Comparison of ENCODE assay signal across 10 mouse cellular contexts in the genomic region with DNA sequence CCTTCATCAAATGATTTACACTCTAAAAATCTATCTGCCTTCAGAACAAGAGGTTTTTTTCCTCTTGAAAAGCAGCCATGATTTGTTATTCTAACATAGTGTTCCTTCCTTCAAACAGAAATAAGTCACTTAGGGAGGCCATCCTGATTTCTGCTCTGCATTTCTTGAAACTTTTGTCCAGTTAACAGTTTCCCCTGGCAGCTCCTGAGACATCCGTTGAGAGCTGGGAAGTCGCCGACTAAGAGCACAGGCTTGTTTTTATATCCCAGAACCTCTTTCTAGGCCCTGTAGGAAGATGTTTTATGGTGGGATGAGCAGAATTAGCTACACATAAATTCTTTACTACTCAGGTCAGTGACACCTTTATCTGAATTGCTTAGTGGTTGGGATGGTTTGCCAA.
A peak's percentile ranks its signal among the peaks of the same experiment; 100 is the strongest.
DNase-seq lines count a peak whose midpoint lies in the region; ATAC-seq and TF ChIP-seq lines count a peak whose summit lies in the region.
"Had no signal": no experiment of that assay in that cellular context is flagged by ENCODE, and none has a peak within 500 bp of the region (broad histone marks: within the 10 kb centered on the region; RNA-seq: fewer than 3 reads in every experiment).

No protein-coding gene starts in this region.

- TF ChIP-seq EP300 in heart, adult 2 months (IDR thresholded peaks at IDR 0.05; ENCODE audit: insufficient read depth, low read depth, low read length) = no peak

- DNase-seq in heart, adult 2 months = no peak
- DNase-seq in heart, adult 9 months (ENCODE audit: low spot score in 2 of 2) = no peak
- DNase-seq in left cerebral cortex, adult 2 months (ENCODE audit: extremely low spot score in 1 of 2, low spot score in 2 of 2) = no peak
- no peak for DNase-seq in left cerebral cortex, adult 11 months (ENCODE audit: low spot score)
- no peak for DNase-seq in heart, embryonic 10.5 days (ENCODE audit: low spot score)
- no peak for DNase-seq in thymus, adult 18-20 months
- no peak for DNase-seq in cerebellum, adult 2 months

- H3K9me3 ChIP-seq in heart, embryonic 10.5 days = no peaks in the 10 kb centered on the region
- H3K9me3 ChIP-seq in neural tube, embryonic 15.5 days (replicated peaks) = no peaks in the 10 kb centered on the region
- H3K9me3 ChIP-seq: G1E had no signal

- no peak for TF ChIP-seq CTCF in heart, adult 2 months (IDR thresholded peaks at IDR 0.05)
- no peak for TF ChIP-seq CTCF in left cerebral cortex, adult 2 months (IDR thresholded peaks at IDR 0.05)
- no peak for TF ChIP-seq CTCF in cerebellum, adult 2 months (IDR thresholded peaks at IDR 0.05; ENCODE audit: borderline replicate concordance, insufficient read depth, low read depth, low read length)

- H3K79me2 ChIP-seq in heart, adult 2 months (replicated peaks; ENCODE audit: control insufficient read depth, insufficient read depth, low read length) = no peaks in the 10 kb centered on the region

- H3K4me2 ChIP-seq in neural tube, embryonic 15.5 days = peak overlapping the region; percentile 57

- WGBS in heart, adult 2 months = 23% methylated on average over 3 of the region's 3 CpGs
- WGBS in heart, embryonic 10.5 days = 41% methylated on average over 3 of the region's 3 CpGs
- 23% methylated on average over 3 of the region's 3 CpGs for WGBS in neural tube, embryonic 15.5 days
- 69% methylated on average over 3 of the region's 3 CpGs for WGBS in cerebellum, adult 2 months

- TF ChIP-seq POLR2A in heart, adult 2 months (IDR thresholded peaks at IDR 0.05; ENCODE audit: insufficient read depth, low read depth, low read length) = no peak
- TF ChIP-seq POLR2A in cerebellum, adult 2 months (IDR thresholded peaks at IDR 0.05; ENCODE audit: borderline replicate concordance, insufficient read depth, low read length) = no peak

- no peak overlapping the region for H3K9ac ChIP-seq in heart, adult 2 months (ENCODE audit: low read depth, low read length)
- H3K9ac ChIP-seq in neural tube, embryonic 15.5 days (replicated peaks) = no peak overlapping the region

- H3K27me3 ChIP-seq in heart, adult 2 months (ENCODE audit: control insufficient read depth, insufficient read depth, low read length) = no peaks in the 10 kb centered on the region
- H3K27me3 ChIP-seq in heart, embryonic 10.5 days (ENCODE audit: insufficient read depth, poor library complexity, severe bottlenecking) = no peaks in the 10 kb centered on the region
- H3K27me3 ChIP-seq in neural tube, embryonic 15.5 days (replicated peaks) = no peaks in the 10 kb centered on the region
- no peaks in the 10 kb centered on the region for H3K27me3 ChIP-seq in cerebellum, adult 2 months (ENCODE audit: control insufficient read depth, insufficient read depth, low read length)

- no peak for ATAC-seq in neural tube, embryonic 15.5 days (ENCODE audit: low FRiP score)

- H3K36me3 ChIP-seq in heart, adult 2 months (ENCODE audit: control insufficient read depth, insufficient read depth, low read length) = no peaks in the 10 kb centered on the region
- no peaks in the 10 kb centered on the region for H3K36me3 ChIP-seq in heart, embryonic 10.5 days
- H3K36me3 ChIP-seq in neural tube, embryonic 15.5 days = no peaks in the 10 kb centered on the region
- H3K36me3 ChIP-seq: G1E had no signal

- peak overlapping the region; percentile 11; the same call in 1 of the 2 replicates for H3K4me3 ChIP-seq in heart, adult 2 months
- H3K4me3 ChIP-seq in left cerebral cortex, adult 2 months = peak overlapping the region; percentile 62
- peak overlapping the region; percentile 67; the same call in 1 of the 2 replicates for H3K4me3 ChIP-seq in heart, embryonic 10.5 days
- H3K4me3 ChIP-seq in neural tube, embryonic 15.5 days (replicated peaks) = peak overlapping the region; percentile 6; the same call in 1 of the 2 replicates
- H3K4me3 ChIP-seq in cerebellum, adult 2 months (replicated peaks; ENCODE audit: insufficient read depth, low read depth, low read length) = no peak overlapping the region
- H3K4me3 ChIP-seq: erythroblast, embryonic 14.5 days had no signal

- peaks cover 3% of the 10 kb centered on the region; the same call in 1 of the 2 replicates for H3K4me1 ChIP-seq in heart, adult 2 months (ENCODE audit: control insufficient read depth, insufficient read depth, low read length)
- H3K4me1 ChIP-seq in heart, embryonic 10.5 days = peaks cover 19% of the 10 kb centered on the region
- peaks cover 37% of the 10 kb centered on the region for H3K4me1 ChIP-seq in neural tube, embryonic 15.5 days
- H3K4me1 ChIP-seq in cerebellum, adult 2 months (ENCODE audit: control insufficient read depth, insufficient read depth, low read length) = no peaks in the 10 kb centered on the region

- intact Hi-C loops in heart, adult 2 months (cut with DNase I) = loop anchor here (5.0 kb wide), 1 partner anchor 51 kb away; no protein-coding TSS in a partner anchor
- intact Hi-C loops in left cerebral cortex, adult 2 months (cut with DNase I) = loop anchor here (2.0 to 5.0 kb wide), 2 partner anchors 74 to 130 kb away; no protein-coding TSS in a partner anchor

- peak overlapping the region; percentile 52 for H3K27ac ChIP-seq in heart, adult 2 months
- H3K27ac ChIP-seq in left cerebral cortex, adult 2 months = peak overlapping the region; percentile 81
- H3K27ac ChIP-seq in heart, embryonic 10.5 days = peak overlapping the region; percentile 29; the same call in 1 of the 2 replicates
- peak overlapping the region; percentile 38 for H3K27ac ChIP-seq in neural tube, embryonic 15.5 days (replicated peaks)
- no peak overlapping the region for H3K27ac ChIP-seq in cerebellum, adult 2 months (ENCODE audit: insufficient read depth, low read length)
